Mouse (Mus musculus) cerebellum, adult 2 months (tissue): ENCODE measurements around the gene Slx1b.

Source experiments
- CTCF ChIP-seq: fragments of 200-500 bp; IDR thresholded peaks from 2 replicates; pipeline ENCODE4 v1.5.1; 2011; ENCODE audit warnings: low read depth, mild to moderate bottlenecking, control low read depth, low read length, moderate library complexity, borderline replicate concordance; ENCODE audit not compliant: insufficient read depth
- POLR2A ChIP-seq: fragments of 200-500 bp; IDR thresholded peaks from 2 replicates; pipeline ENCODE4 v1.6.1; 2011; ENCODE audit warnings: low read length, control low read depth, borderline replicate concordance; ENCODE audit not compliant: insufficient read depth

- no peak for TF ChIP-seq CTCF
- no peak for TF ChIP-seq POLR2A
Measured at GRCm38 (mm10) chr7:126711910-126712309, 16.3 kb upstream of the Slx1b start.
